Mouse (Mus musculus) limb, embryonic 15.5 days (tissue): ENCODE data around the gene Misp. TPM values are rescaled to one million over a fixed set of nuclear protein-coding genes. Genes with fewer than 3 reads are reported as not detected.

Source experiments
- ATAC-seq: fragments of 200-750 bp; cut with Nextera tagmentation; 2 replicates; pipeline ENCODE4 v1.8.0; 2017; ENCODE audit warnings: low read depth, moderate TSS enrichment; ENCODE audit not compliant: insufficient number of reproducible peaks, low FRiP score, low TSS enrichment
- H3K27ac ChIP-seq: fragments of 300-500 bp; sonication (generic); 2 replicates; pipeline ENCODE4 v1.5.1; 2015; ENCODE audit warnings: moderate library complexity, mild to moderate bottlenecking, inconsistent platforms
- H3K27me3 ChIP-seq: fragments of 300-500 bp; sonication (generic); 2 replicates; pipeline ENCODE4 v1.6.1; 2015; ENCODE audit warnings: inconsistent platforms
- H3K36me3 ChIP-seq: fragments of 300-500 bp; sonication (generic); 2 replicates; pipeline ENCODE4 v1.6.1; 2015; ENCODE audit warnings: inconsistent platforms
- H3K4me1 ChIP-seq: fragments of 300-500 bp; sonication (generic); 2 replicates; pipeline ENCODE4 v1.6.1; 2015; ENCODE audit warnings: inconsistent platforms
- H3K4me2 ChIP-seq: fragments of 300-500 bp; sonication (generic); 2 replicates; pipeline ENCODE4 v1.6.1; 2015; ENCODE audit warnings: mild to moderate bottlenecking, inconsistent platforms
- H3K4me3 ChIP-seq: fragments of 300-500 bp; sonication (generic); 2 replicates; pipeline ENCODE4 v1.5.1; 2015; ENCODE audit warnings: mild to moderate bottlenecking, inconsistent platforms
- H3K9ac ChIP-seq: fragments of 300-500 bp; sonication (generic); 2 replicates; pipeline ENCODE4 v1.6.1; 2015; ENCODE audit warnings: inconsistent platforms
- H3K9me3 ChIP-seq: fragments of 300-500 bp; sonication (generic); 2 replicates; pipeline ENCODE4 v1.6.1; 2016; ENCODE audit warnings: inconsistent platforms
- WGBS: fragments of 180-500 bp; shearing (Covaris S2); methylation state at CpG from one replicate; pipeline ENCODE4 v1.1.7; 2015; 5-methylcytosine and 5-hydroxymethylcytosine counted together
- polyA plus RNA-seq: library from polyadenylated mRNA; unstranded; fragments of >200 nt; fragmentation: Nextera tagmentation; extraction: Ambion mirVana; gene quantifications from 2 replicates; pipeline ENCODE4 v1.2.1, GENCODE M21; 2015

Misp gene
- polyA plus RNA-seq, 1 experiment from 2014 or later = 1.6 TPM

- ATAC-seq = no peak
Observed at GRCm38 (mm10) chr10:79798289-79798928, 22.4 kb upstream of the Misp start.

DNA sequence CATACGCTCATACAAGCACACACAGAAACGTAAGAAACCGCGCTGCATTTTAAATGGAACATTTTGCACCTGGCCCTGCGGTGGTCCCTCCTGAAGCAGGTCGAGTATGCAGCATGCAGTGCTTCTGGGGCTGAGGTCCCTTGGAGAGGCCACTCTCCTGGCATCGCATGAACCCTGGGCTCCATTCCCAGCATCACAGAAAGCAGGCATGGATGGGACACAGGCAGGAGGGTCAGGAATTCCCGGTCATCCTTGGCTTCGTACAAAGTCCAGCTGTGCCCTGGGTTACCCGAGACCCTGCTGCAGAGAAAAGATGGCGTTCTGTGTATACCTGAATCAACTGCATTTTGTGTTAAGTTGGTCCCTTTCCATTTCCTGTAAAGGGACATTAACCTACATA is 20.3 kb upstream of the Misp start:
- WGBS = 74% methylated on average over 11 of the region's 11 CpGs
- no peak overlapping the region for H3K4me3 ChIP-seq

More at GRCm38 (mm10) chr10:79798289-79798928, 22.4 kb upstream of the Misp start:
- no peak overlapping the region for H3K27ac ChIP-seq
- no peak overlapping the region for H3K4me3 ChIP-seq
- no peaks in the 10 kb centered on the region for H3K27me3 ChIP-seq
- WGBS = 94% methylated on average over 12 of the region's 12 CpGs
- H3K9ac ChIP-seq = no peak overlapping the region
- no peak overlapping the region for H3K4me2 ChIP-seq
- peaks cover 44% of the 10 kb centered on the region for H3K4me1 ChIP-seq
- no peaks in the 10 kb centered on the region for H3K36me3 ChIP-seq
- H3K9me3 ChIP-seq = no peaks in the 10 kb centered on the region

DNA sequence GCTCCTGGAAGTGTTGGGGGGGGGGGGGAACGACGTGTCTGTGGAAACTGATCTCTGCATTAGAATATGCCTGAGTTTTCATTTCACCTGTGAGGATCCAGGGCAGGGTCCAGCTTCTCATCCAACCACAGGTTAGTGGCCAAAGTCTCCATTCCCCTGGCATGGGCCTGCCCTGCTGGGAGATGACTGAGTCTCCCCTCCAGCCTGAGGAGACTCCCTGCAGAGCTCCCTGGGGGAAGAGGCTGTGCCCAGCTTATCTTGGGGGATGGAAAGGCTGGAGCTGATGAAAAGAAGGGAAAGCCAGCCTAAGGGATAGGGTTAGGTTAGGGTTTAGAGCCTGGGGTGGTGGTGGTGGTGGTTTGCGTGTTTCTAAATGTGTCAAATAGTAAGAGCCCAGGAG is 19.0 kb upstream of the Misp start:
- Histone ChIP-seq H3K9ac (no peak overlapping the region), H3K9me3 (no peaks in the 10 kb centered on the region), H3K4me3 (no peak overlapping the region), H3K27ac (no peak overlapping the region), H3K4me2 (no peak overlapping the region), H3K4me1 (peaks cover 38% of the 10 kb centered on the region), H3K27me3 (no peaks in the 10 kb centered on the region), H3K36me3 (no peaks in the 10 kb centered on the region)
- no peak for ATAC-seq
- 54% methylated on average over 3 of the region's 3 CpGs for WGBS

More for the DNA sequence above, 20.3 kb upstream of the Misp start:
- no peak for ATAC-seq
- Histone ChIP-seq H3K27me3 (no peaks in the 10 kb centered on the region), H3K9ac (no peak overlapping the region), H3K27ac (no peak overlapping the region), H3K9me3 (no peaks in the 10 kb centered on the region), H3K36me3 (no peaks in the 10 kb centered on the region), H3K4me1 (peaks cover 40% of the 10 kb centered on the region), H3K4me2 (no peak overlapping the region)

GRCm38 (mm10) chr10:79802331-79802971 is 18.3 kb upstream of the Misp start:
- H3K27ac ChIP-seq = no peak overlapping the region
- H3K27me3 ChIP-seq = no peaks in the 10 kb centered on the region
- no peak overlapping the region for H3K4me3 ChIP-seq
- H3K9me3 ChIP-seq = no peaks in the 10 kb centered on the region
- H3K4me1 ChIP-seq = peaks cover 39% of the 10 kb centered on the region
- 57% methylated on average over 11 of the region's 11 CpGs for WGBS
- no peak overlapping the region for H3K9ac ChIP-seq
- no peak overlapping the region for H3K4me2 ChIP-seq
- H3K36me3 ChIP-seq = no peaks in the 10 kb centered on the region
- no peak for ATAC-seq

DNA sequence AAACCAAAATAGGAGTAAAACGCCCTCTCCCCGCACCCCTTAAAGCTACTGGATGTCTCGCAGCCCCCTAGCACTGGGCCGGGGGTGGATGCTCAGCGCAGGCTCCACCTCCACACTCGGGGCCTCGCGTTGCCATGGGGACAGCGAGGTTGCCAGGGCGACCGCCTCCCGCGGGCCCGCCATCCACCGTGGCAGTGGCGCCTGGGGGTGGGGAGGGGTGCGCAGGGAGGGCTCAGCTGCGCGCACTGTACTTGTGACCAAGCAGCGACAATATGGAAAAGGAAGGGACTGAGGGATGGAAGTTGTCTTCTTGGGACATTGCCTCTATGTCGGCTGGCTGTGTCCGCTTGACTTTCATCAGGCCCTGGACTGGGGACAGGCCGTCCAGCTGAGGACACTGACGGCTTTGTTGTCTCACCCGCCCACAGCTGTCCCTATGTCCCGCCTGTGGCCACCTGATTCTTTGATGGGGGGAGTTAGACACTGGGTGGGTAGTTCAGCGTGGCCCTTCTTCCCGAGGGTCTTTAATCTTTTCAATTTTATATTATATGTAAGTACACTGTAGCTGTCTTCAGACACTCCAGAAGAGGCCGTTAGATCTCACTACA is 17.0 kb upstream of the Misp start:
- Histone ChIP-seq H3K27ac (no peak overlapping the region), H3K9me3 (no peaks in the 10 kb centered on the region), H3K4me3 (peak overlapping the region; percentile 11; the same call in 1 of the 2 replicates), H3K9ac (no peak overlapping the region), H3K4me2 (peak overlapping the region; percentile 29; the same call in 1 of the 2 replicates), H3K36me3 (peaks cover 3% of the 10 kb centered on the region), H3K4me1 (peaks cover 46% of the 10 kb centered on the region), H3K27me3 (no peaks in the 10 kb centered on the region)
- WGBS = 9% methylated on average over 29 of the region's 29 CpGs
- no peak for ATAC-seq

DNA sequence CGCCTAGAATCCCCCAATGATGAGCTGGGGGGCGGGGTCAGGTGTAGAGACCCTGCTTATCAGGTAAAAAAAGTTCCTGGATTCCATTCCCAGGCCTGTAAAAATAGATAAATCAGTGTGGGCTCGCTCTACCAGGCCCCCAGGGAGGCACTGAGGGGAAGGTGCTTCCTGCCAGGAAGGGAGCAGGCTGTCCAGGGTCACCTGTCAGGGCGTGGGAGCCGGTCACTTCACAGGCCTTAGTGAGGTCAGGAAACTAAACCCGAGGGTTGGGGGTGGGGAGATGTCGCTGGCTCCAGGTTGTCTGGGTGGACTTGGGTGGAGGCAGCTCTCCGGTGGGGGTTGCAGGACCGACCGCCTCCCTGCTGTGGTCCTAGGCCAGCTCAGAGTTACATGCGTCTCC is 15.2 kb upstream of the Misp start:
- ATAC-seq = no peak
- Histone ChIP-seq H3K27ac (no peak overlapping the region), H3K27me3 (no peaks in the 10 kb centered on the region), H3K4me2 (no peak overlapping the region), H3K9ac (no peak overlapping the region), H3K4me3 (no peak overlapping the region), H3K4me1 (peaks cover 46% of the 10 kb centered on the region), H3K9me3 (no peaks in the 10 kb centered on the region), H3K36me3 (peaks cover 16% of the 10 kb centered on the region)
- 57% methylated on average over 11 of the region's 11 CpGs for WGBS

DNA sequence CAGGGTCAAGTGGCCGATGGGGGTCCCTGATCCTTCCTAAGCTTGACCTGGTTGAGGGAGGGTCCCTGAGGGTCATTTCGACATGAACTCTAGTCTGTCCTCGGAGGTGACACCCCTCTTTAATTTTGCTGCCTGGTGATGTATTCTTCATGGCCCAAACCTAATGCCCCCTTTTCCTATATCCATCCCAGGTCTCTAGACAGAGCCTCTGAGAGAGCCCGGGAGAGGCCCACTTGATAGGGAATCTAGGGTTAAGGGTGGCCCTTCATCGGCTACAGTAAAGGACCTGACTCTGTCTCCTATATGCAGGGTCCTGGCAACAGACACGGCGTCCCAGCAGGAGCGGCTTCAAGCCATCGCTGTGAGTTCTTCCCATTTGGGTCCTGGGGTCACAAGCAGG is 14.5 kb upstream of the Misp start:
- WGBS = 90% methylated on average over 9 of the region's 9 CpGs

GRCm38 (mm10) chr10:79806972-79807371 is 13.8 kb upstream of the Misp start:
- H3K27me3 ChIP-seq = no peaks in the 10 kb centered on the region
- WGBS = 77% methylated on average over 10 of the region's 10 CpGs
- no peak overlapping the region for H3K4me2 ChIP-seq
- H3K27ac ChIP-seq = no peak overlapping the region
- no peaks in the 10 kb centered on the region for H3K9me3 ChIP-seq
- no peak overlapping the region for H3K4me3 ChIP-seq
- H3K4me1 ChIP-seq = peaks cover 44% of the 10 kb centered on the region
- peaks cover 28% of the 10 kb centered on the region for H3K36me3 ChIP-seq
- H3K9ac ChIP-seq = no peak overlapping the region
- no peak; the same call in 1 of the 2 replicates for ATAC-seq

More for the DNA sequence above, 14.5 kb upstream of the Misp start:
- Histone ChIP-seq H3K4me2 (no peak overlapping the region), H3K9me3 (no peaks in the 10 kb centered on the region), H3K27ac (no peak overlapping the region), H3K9ac (no peak overlapping the region), H3K27me3 (no peaks in the 10 kb centered on the region), H3K36me3 (peaks cover 23% of the 10 kb centered on the region), H3K4me3 (no peak overlapping the region), H3K4me1 (peaks cover 46% of the 10 kb centered on the region)
- ATAC-seq = no peak

- Histone ChIP-seq H3K9me3 (no peaks in the 10 kb centered on the region), H3K27ac (peak overlapping the region; percentile 18; the same call in 1 of the 2 replicates), H3K27me3 (no peaks in the 10 kb centered on the region), H3K9ac (no peak overlapping the region), H3K4me3 (no peak overlapping the region), H3K4me1 (peaks cover 38% of the 10 kb centered on the region), H3K36me3 (peaks cover 28% of the 10 kb centered on the region), H3K4me2 (no peak overlapping the region)
- 42% methylated on average over 11 of the region's 11 CpGs for WGBS
- no peak for ATAC-seq
Observed at GRCm38 (mm10) chr10:79807826-79808225, 13.0 kb upstream of the Misp start.

DNA sequence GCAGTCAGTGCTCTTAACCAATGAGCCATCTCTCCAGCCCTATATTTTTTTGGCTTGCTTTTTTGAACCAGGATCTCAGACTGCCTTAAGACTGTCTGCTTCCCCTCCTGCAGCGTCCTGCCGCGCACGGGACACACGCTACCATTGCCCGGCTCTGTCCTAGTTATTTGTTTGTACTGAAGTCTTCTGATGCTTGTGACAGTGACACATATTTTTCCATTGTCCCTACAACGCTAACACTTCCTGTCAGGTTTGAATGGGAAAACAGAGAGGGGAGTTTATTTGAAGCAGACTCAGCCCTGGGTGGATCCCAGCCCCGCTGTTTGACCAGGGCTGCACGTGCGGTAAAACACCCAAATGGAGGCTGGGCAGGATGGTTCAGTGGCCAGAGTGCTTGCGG is 12.1 kb upstream of the Misp start:
- H3K9ac ChIP-seq = no peak overlapping the region
- no peaks in the 10 kb centered on the region for H3K9me3 ChIP-seq
- 81% methylated on average over 11 of the region's 11 CpGs for WGBS
- no peaks in the 10 kb centered on the region for H3K27me3 ChIP-seq
- peaks cover 29% of the 10 kb centered on the region for H3K4me1 ChIP-seq
- no peak overlapping the region for H3K27ac ChIP-seq
- no peak overlapping the region for H3K4me3 ChIP-seq
- no peak for ATAC-seq
- H3K4me2 ChIP-seq = no peak overlapping the region
- H3K36me3 ChIP-seq = peaks cover 28% of the 10 kb centered on the region

DNA sequence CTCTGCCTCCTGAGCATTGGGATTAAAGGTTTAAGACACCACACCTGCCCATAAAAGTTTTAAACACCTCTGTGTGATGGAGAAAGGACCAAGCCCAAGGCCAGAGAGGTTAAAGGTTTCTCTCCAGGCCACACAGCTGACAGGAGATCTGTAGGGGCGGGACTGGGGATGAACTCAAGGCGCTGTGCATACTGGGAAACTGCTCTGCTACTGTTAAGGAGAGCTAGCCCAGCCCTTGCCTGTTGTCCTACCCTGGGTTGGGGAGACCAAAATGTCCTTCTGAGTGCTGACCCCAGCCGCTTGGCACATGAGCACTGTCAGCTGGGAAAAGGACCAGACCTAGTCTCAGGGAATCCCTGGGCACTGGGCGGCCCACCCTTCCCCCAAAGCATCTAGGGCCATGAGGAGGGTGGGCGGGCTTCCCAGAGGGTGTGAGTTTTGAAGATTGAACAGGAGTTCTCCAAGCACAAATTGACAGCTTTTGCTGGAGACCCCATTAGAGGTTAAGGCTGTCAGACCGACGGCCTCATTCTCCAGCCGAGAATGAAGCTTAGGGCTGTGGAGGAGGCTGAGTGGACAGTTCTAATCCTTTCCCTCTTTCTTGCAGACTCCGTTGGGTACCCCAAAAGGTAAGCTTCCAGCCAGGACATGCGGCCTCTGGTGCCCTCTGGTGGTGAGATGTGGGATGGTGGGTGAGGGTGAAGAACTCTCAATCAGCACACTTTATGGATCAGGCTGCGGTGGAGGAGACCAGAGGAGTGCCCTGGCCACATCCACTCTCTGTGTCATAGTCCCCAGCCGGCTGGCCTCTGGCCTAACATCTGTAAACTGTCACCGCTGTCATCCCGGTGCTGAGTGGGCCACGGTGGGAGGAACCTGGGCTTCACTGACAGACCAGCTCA is 8.8 kb upstream of the Misp start:
- Histone ChIP-seq H3K27me3 (no peaks in the 10 kb centered on the region), H3K9ac (no peak overlapping the region), H3K27ac (no peak overlapping the region), H3K4me1 (peaks cover 14% of the 10 kb centered on the region; the same call in 1 of the 2 replicates), H3K4me3 (no peak overlapping the region), H3K9me3 (no peaks in the 10 kb centered on the region), H3K4me2 (no peak overlapping the region), H3K36me3 (peaks cover 49% of the 10 kb centered on the region)
- 32% methylated on average over 15 of the region's 15 CpGs for WGBS
- ATAC-seq = 0 out of 2 replicates have a peak, but pooled peaks have one; percentile 35
